Mouse (Mus musculus) myocyte (in vitro differentiated cells): ENCODE measurements around the gene Gm49416. TPM values are rescaled to one million over a fixed set of nuclear protein-coding genes. Genes with fewer than 3 reads are reported as not detected.

Source experiments
- H3K27me3 ChIP-seq: one replicate; pipeline ENCODE4 v1.6.1; 2011; ENCODE audit not compliant: control insufficient read depth, insufficient read depth, insufficient read length
- H3K36me3 ChIP-seq: one replicate; pipeline ENCODE4 v1.6.1; 2011; ENCODE audit not compliant: control insufficient read depth, insufficient read depth
- H3K4me2 ChIP-seq: one replicate; pipeline ENCODE4 v1.6.1; 2011; ENCODE audit warnings: low read depth, control low read depth
- H3K4me3 ChIP-seq: one replicate; pipeline ENCODE4 v1.5.1; 2011; ENCODE audit warnings: mild to moderate bottlenecking, control low read depth, moderate library complexity
- H3K79me2 ChIP-seq: one replicate; pipeline ENCODE4 v1.6.1; 2011; ENCODE audit not compliant: control insufficient read depth, insufficient read depth
- H3ac ChIP-seq: one replicate; pipeline ENCODE4 v1.6.1; 2011; ENCODE audit not compliant: control insufficient read depth, insufficient read length
- CEBPB ChIP-seq: IDR thresholded peaks from 2 replicates; pipeline ENCODE4 v1.6.1; 2011; ENCODE audit warnings: mild to moderate bottlenecking, moderate library complexity; ENCODE audit not compliant: poor library complexity, insufficient read depth, severe bottlenecking
- E2F4 ChIP-seq: IDR thresholded peaks from one replicate; pipeline ENCODE4 v1.6.1; 2011; ENCODE audit warnings: mild to moderate bottlenecking, control low read depth, moderate library complexity; ENCODE audit not compliant: insufficient read depth
- MAX ChIP-seq: IDR thresholded peaks from one replicate; pipeline ENCODE4 v1.6.1; 2011; ENCODE audit warnings: low read depth, mild to moderate bottlenecking, control low read depth
- MYOD1 ChIP-seq, 3 experiments: IDR thresholded peaks; one replicate each; pipeline ENCODE4 v1.6.1; 2011; ENCODE audit warnings: control low read depth in 2 of 3, low read depth in 2 of 3, mild to moderate bottlenecking in 2 of 3, moderate library complexity in 1 of 3; ENCODE audit not compliant: insufficient read length in 2 of 3, control insufficient read depth in 1 of 3
- MYOG ChIP-seq, 3 experiments: IDR thresholded peaks; one replicate each; pipeline ENCODE4 v1.6.1; 2011; ENCODE audit warnings: control low read depth in 2 of 3, low read depth in 2 of 3, mild to moderate bottlenecking in 2 of 3; ENCODE audit not compliant: insufficient read length in 2 of 3, control insufficient read depth in 1 of 3, insufficient read depth in 1 of 3
- POLR2A ChIP-seq: IDR thresholded peaks from one replicate; pipeline ENCODE4 v1.6.1; 2011; ENCODE audit warnings: low read depth, mild to moderate bottlenecking, control low read depth, moderate library complexity; ENCODE audit not compliant: insufficient read length
- POLR2AphosphoS2 ChIP-seq: IDR thresholded peaks from one replicate; pipeline ENCODE4 v1.6.1; 2011; ENCODE audit warnings: low read depth, control low read depth; ENCODE audit not compliant: insufficient read length
- REST ChIP-seq: IDR thresholded peaks from one replicate; pipeline ENCODE4 v1.6.1; 2011; ENCODE audit warnings: mild to moderate bottlenecking, control low read depth, moderate library complexity; ENCODE audit not compliant: insufficient read depth, insufficient read length
- SRF ChIP-seq: IDR thresholded peaks from one replicate; pipeline ENCODE4 v1.6.1; 2011; ENCODE audit warnings: low read depth; ENCODE audit not compliant: control insufficient read depth, insufficient read length
- TCF12 ChIP-seq: IDR thresholded peaks from one replicate; pipeline ENCODE4 v1.6.1; 2011; ENCODE audit warnings: mild to moderate bottlenecking, control low read depth; ENCODE audit not compliant: poor library complexity, insufficient read depth, severe bottlenecking
- TCF3 ChIP-seq: IDR thresholded peaks from one replicate; pipeline ENCODE4 v1.6.1; 2011; ENCODE audit warnings: low read depth, control low read depth; ENCODE audit not compliant: insufficient read length
- USF1 ChIP-seq: IDR thresholded peaks from one replicate; pipeline ENCODE4 v1.6.1; 2011; ENCODE audit warnings: low read depth, mild to moderate bottlenecking, control low read depth, moderate library complexity
- polyA plus RNA-seq: library from polyadenylated mRNA; unstranded; fragments of >200 nt; fragmentation: generic; extraction: Trizol; gene quantifications from one replicate; pipeline ENCODE4 v1.2.1, GENCODE M21; 2012; ENCODE audit warnings: missing spikeins

Gm49416 gene
- polyA plus RNA-seq, 1 experiment = 0.44 TPM

DNA sequence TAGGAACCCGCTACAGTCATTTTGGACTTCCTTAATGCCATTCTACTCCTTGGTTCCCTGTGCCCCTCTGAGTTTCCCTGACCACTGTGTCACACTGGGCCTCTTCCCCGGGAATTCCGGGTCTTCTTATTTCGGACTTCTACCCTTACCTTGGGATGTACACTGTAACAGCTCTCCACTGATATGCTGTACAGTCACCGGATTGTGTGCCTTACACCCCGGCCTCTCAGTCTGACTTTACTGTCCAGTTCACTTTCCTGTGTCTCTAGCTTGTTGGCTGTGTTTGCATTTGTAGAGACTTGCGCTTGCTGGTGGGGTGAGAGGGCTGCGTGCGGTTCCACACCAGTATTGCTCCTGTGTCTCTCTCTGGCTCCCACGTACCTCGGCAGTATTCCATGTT is 41.4 kb downstream of the Gm49416 start:
- peaks cover 12% of the 10 kb centered on the region for H3K36me3 ChIP-seq
- peaks cover 4% of the 10 kb centered on the region for H3K79me2 ChIP-seq
- peak overlapping the region; percentile 51 for H3K4me3 ChIP-seq
- H3ac ChIP-seq = peak overlapping the region; percentile 76
- TF ChIP-seq CEBPB (no peak), TCF12 (no peak), MAX (no peak), MYOG (IDR thresholded peaks at IDR 0.05; ENCODE audit: control insufficient read depth in 1 of 3, insufficient read depth in 1 of 3, insufficient read length in 2 of 3, low read depth in 2 of 3) (no peak), REST (no peak), TCF3 (no peak), SRF (no peak)
- no peaks in the 10 kb centered on the region for H3K27me3 ChIP-seq
- peak overlapping the region; percentile 96 for H3K4me2 ChIP-seq

DNA sequence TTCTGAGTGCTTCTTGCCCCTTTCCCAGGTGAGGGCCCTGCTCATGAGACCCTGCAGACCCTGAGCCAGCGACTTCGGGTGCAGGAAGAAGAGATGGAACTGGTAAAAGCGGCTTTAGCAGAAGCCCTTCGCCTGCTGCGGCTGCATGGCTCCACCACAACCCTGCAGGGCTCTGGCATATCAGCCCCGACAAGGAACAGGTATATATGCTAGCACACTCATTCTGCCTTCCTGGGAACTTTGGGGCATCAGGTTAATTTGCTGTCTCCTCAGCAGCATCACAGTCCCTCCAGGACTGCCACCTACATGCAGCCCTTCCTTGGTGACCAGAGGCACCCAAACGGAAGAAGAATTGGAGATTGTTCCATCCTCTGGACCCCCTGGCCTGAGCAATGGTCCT is 42.0 kb downstream of the Gm49416 start:
- TF ChIP-seq TCF3 (no peak), MAX (no peak), POLR2A (no peak), REST (no peak), E2F4 (no peak), USF1 (no peak), MYOG (IDR thresholded peaks at IDR 0.05; ENCODE audit: control insufficient read depth in 1 of 3, insufficient read depth in 1 of 3, insufficient read length in 2 of 3, low read depth in 2 of 3) (no peak), POLR2AphosphoS2 (no peak), MYOD1 (IDR thresholded peaks at IDR 0.05; ENCODE audit: control insufficient read depth in 1 of 3, insufficient read length in 2 of 3, low read depth in 2 of 3) (no peak), CEBPB (no peak), TCF12 (no peak), SRF (no peak)
- peak overlapping the region; percentile 76 for H3ac ChIP-seq
- H3K4me3 ChIP-seq = peak overlapping the region; percentile 51
- peaks cover 4% of the 10 kb centered on the region for H3K79me2 ChIP-seq
- H3K27me3 ChIP-seq = no peaks in the 10 kb centered on the region
- peak overlapping the region; percentile 96 for H3K4me2 ChIP-seq
- peaks cover 18% of the 10 kb centered on the region for H3K36me3 ChIP-seq

DNA sequence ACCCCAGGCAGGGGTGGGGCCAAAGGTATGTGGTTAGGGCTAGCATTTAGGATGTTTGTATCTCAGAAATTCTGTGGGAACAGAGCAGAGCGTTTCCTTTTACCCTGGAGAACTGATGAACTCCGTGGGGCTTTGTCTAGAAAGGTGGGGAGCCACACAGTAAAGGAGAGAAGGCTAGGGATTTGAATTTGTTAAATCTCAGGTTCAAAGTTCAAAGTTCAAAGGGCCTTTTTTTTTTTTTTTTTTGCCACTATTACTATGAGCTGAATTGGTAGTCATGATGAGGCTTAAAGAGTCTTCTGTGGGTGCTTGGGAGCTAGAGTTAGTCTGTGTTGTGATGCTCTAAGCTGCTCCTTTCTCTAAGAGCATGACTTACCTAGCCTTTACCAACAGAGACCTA is 48.0 kb downstream of the Gm49416 start:
- Histone ChIP-seq H3K4me2 (no peak overlapping the region), H3ac (no peak overlapping the region), H3K79me2 (no peaks in the 10 kb centered on the region), H3K4me3 (no peak overlapping the region), H3K27me3 (no peaks in the 10 kb centered on the region), H3K36me3 (peaks cover 13% of the 10 kb centered on the region)
- TF ChIP-seq USF1 (no peak), REST (no peak), TCF3 (no peak), TCF12 (no peak), MAX (no peak), E2F4 (no peak), MYOG (IDR thresholded peaks at IDR 0.05; ENCODE audit: control insufficient read depth in 1 of 3, insufficient read depth in 1 of 3, insufficient read length in 2 of 3, low read depth in 2 of 3) (no peak), POLR2A (no peak), CEBPB (no peak), SRF (no peak), POLR2AphosphoS2 (no peak), MYOD1 (IDR thresholded peaks at IDR 0.05; ENCODE audit: control insufficient read depth in 1 of 3, insufficient read length in 2 of 3, low read depth in 2 of 3) (no peak)

DNA sequence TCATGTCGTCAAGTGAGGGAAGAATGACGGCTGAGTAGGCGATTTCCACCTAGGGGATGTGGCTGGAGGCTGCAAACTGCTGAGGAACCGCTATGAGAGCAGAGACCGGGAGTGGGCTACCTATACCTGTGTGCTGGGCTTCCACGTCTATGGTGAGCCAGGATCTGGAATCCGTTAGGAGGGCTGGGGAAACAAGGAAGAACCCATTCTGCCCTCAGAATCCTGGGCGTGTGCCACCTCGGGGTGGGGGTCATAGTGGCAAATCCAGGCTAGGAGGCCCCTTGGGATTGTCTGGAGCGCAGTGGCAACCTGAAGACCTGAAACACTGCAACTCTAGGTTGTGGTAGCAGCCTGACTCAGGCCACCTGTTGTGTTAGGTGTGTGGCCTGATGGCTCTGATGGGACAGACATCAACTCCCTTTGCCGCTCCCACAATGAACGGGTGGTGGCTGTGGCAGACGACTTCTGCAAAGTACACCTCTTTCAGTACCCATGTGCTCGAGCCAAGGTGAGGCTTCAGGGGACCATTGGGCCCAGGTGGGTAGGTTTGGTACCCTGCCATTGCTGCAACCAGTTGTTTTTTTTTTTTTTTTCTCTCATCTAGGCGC is 51.9 kb downstream of the Gm49416 start:
- TF ChIP-seq REST = no peak
- TF ChIP-seq E2F4 = no peak
- TF ChIP-seq MAX = no peak
- TF ChIP-seq MYOD1 (IDR thresholded peaks at IDR 0.05; ENCODE audit: control insufficient read depth in 1 of 3, insufficient read length in 2 of 3, low read depth in 2 of 3) = no peak
- no peak for TF ChIP-seq MYOG (IDR thresholded peaks at IDR 0.05; ENCODE audit: control insufficient read depth in 1 of 3, insufficient read depth in 1 of 3, insufficient read length in 2 of 3, low read depth in 2 of 3)
- TF ChIP-seq TCF12 = no peak
- Histone ChIP-seq H3K4me2 (peak overlapping the region; percentile 97), H3K27me3 (no peaks in the 10 kb centered on the region), H3ac (peak overlapping the region; percentile 97), H3K4me3 (peak overlapping the region; percentile 94), H3K79me2 (peaks cover 28% of the 10 kb centered on the region), H3K36me3 (peaks cover 9% of the 10 kb centered on the region)

DNA sequence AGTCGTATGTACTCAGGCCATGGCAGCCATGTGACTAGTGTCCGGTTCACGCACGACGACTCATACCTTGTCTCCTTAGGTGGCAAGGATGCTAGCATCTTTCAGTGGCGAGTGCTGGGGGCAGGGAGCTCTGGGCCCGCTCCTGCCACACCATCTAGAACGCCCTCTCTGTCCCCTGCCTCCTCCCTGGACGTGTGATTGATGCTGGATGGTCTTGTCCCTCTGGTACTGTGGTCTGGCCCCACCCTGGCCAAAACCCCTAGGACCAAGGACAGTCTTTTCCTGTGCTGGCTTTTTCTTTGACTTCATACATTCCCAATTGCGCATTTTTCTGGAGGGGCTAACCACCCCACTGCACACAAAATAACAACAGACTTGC is 52.4 kb downstream of the Gm49416 start:
- Histone ChIP-seq H3K36me3 (peaks cover 12% of the 10 kb centered on the region), H3K4me2 (peak overlapping the region; percentile 97), H3K4me3 (peak overlapping the region; percentile 94), H3ac (peak overlapping the region; percentile 97), H3K79me2 (peaks cover 28% of the 10 kb centered on the region), H3K27me3 (no peaks in the 10 kb centered on the region)
- TF ChIP-seq MAX (no peak), SRF (no peak), TCF3 (no peak), MYOD1 (IDR thresholded peaks at IDR 0.05; ENCODE audit: control insufficient read depth in 1 of 3, insufficient read length in 2 of 3, low read depth in 2 of 3) (no peak)
